Comparison of ENCODE assay signal across 10 mouse cellular contexts in the genomic region with DNA sequence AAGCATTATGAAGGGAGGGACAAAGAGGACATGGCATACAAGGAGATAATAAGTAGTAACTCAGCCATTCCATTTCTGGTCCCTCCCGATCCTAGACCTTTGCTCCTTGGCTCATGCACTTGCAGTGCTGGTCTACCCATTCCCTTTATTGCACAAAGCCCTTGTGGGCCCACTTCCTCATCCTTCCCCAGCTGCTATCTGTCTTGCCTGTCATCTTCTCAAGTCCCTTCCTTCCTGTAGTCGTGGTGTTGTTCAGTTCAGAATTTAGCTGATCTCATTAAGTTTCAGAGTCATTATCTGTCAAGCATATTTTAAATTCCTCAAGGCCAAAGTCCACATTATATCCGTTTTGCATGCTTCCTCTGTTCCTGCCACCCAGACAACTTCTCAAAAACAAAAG. TPM values are rescaled to one million over a fixed set of nuclear protein-coding genes. Genes with fewer than 3 reads are reported as not detected.
DNase-seq lines count a peak whose midpoint lies in the region; ATAC-seq lines count a peak whose summit lies in the region.
"Had no signal": no experiment of that assay in that cellular context is flagged by ENCODE, and none has a peak within 500 bp of the region (broad histone marks: within the 10 kb centered on the region; RNA-seq: fewer than 3 reads in every experiment).

No protein-coding gene starts in this region.

- H3K4me2 ChIP-seq in lung, embryonic 15.5 days: no peak overlapping the region
- no peak overlapping the region for H3K4me2 ChIP-seq in midbrain, embryonic 13.5 days (replicated peaks)
- H3K4me2 ChIP-seq: limb, embryonic 13.5 days had no signal

- no peaks in the 10 kb centered on the region for H3K9me3 ChIP-seq in lung, embryonic 15.5 days
- H3K9me3 ChIP-seq in midbrain, embryonic 13.5 days: no peaks in the 10 kb centered on the region
- H3K9me3 ChIP-seq: limb, embryonic 13.5 days had no signal

- intact Hi-C loops in heart, postnatal 10 days (cut with DNase I): no loop called here

- DNase-seq in lung, postnatal 14 days: no peak
- peak; percentile 48 to 55 for DNase-seq in heart, postnatal 10 days
- peak; percentile 49 to 51 for DNase-seq in kidney, postnatal 36 days
- DNase-seq in frontal cortex, postnatal 14 days (ENCODE audit: low spot score in 2 of 2): no peak
- no peak for DNase-seq in adrenal gland, postnatal 25 days

- H3K27me3 ChIP-seq in lung, embryonic 15.5 days: no peaks in the 10 kb centered on the region
- no peaks in the 10 kb centered on the region for H3K27me3 ChIP-seq in midbrain, embryonic 13.5 days
- H3K27me3 ChIP-seq: CH12.LX; limb, embryonic 13.5 days had no signal

- H3K4me1 ChIP-seq in lung, embryonic 15.5 days: peaks cover 27% of the 10 kb centered on the region
- H3K4me1 ChIP-seq in midbrain, embryonic 13.5 days (replicated peaks): no peaks in the 10 kb centered on the region

- WGBS in lung, embryonic 15.5 days: 13% methylated on average over 3 of the region's 3 CpGs
- 65% methylated on average over 3 of the region's 3 CpGs for WGBS in midbrain, embryonic 13.5 days

- no peak overlapping the region for H3K9ac ChIP-seq in lung, embryonic 15.5 days
- no peak overlapping the region for H3K9ac ChIP-seq in midbrain, embryonic 13.5 days (replicated peaks)
- H3K9ac ChIP-seq: limb, embryonic 13.5 days had no signal

- peak; percentile 42; the same call in 1 of the 2 replicates for ATAC-seq in lung, embryonic 15.5 days (ENCODE audit: borderline replicate concordance, extremely low read depth, low FRiP score, low TSS enrichment)
- ATAC-seq in neutrophil, adult 5-6 weeks (ENCODE audit: extremely low read depth, insufficient number of reproducible peaks, low FRiP score, poor library complexity, severe bottlenecking): 0 out of 2 replicates have a peak, but pooled peaks have one; percentile 23
- no peak for ATAC-seq in midbrain, embryonic 13.5 days

- H3K4me3 ChIP-seq in lung, embryonic 15.5 days: no peak overlapping the region
- no peak overlapping the region for H3K4me3 ChIP-seq in midbrain, embryonic 13.5 days (replicated peaks)
- H3K4me3 ChIP-seq: limb, embryonic 13.5 days had no signal

- H3K27ac ChIP-seq in lung, embryonic 15.5 days: peak overlapping the region; percentile 59
- H3K27ac ChIP-seq in midbrain, embryonic 13.5 days: no peak overlapping the region
- H3K27ac ChIP-seq: limb, embryonic 13.5 days had no signal

- H3K36me3 ChIP-seq in lung, embryonic 15.5 days: no peaks in the 10 kb centered on the region
- H3K36me3 ChIP-seq in midbrain, embryonic 13.5 days: no peaks in the 10 kb centered on the region

RNA-seq across cellular contexts. Expression of a gene that starts 9.5 kb away (rescaled TPM):
- 29.0 and 31.2 TPM in 2 replicates for polyA plus RNA-seq in lung, embryonic 15.5 days (2015; fragmentation: Nextera tagmentation; extraction: Ambion mirVana)
- 1 to 10 TPM; 8.6 to 10.0 TPM for total RNA-seq in heart, postnatal 10 days (2021)
- 4.7 and 5.1 TPM in 2 replicates for total RNA-seq in neutrophil, adult 5-6 weeks (2017)
- 16.1 and 24.5 TPM in 2 replicates for total RNA-seq in adrenal gland, postnatal 25 days (2021)
- polyA plus RNA-seq in midbrain, embryonic 13.5 days (2015; fragmentation: Nextera tagmentation; extraction: Ambion mirVana): 6.2 and 6.7 TPM in 2 replicates

Comparison
In these comparisons a context has a peak if more than half of its experiments do, and no peak if none do; other contexts are left out.
1. DNase-seq: peak in heart, postnatal 10 days (2 of 2) and kidney, postnatal 36 days (2 of 2); none in lung, postnatal 14 days (single experiment), frontal cortex, postnatal 14 days (0 of 2) and adrenal gland, postnatal 25 days (single experiment).